Mouse (Mus musculus): ENCODE data around the gene Ifnl3. TPM values are rescaled to one million over a fixed set of nuclear protein-coding genes. Genes with fewer than 3 reads are reported as not detected.
"Not testable (repeated sequence)": the region's sequence is repeated elsewhere in the genome, so short reads cannot be mapped to it uniquely, and the experiment has no call there.

Gene Ifnl3
- polyA plus RNA-seq, 1 experiment from 2014 or later = not detected

DNA sequence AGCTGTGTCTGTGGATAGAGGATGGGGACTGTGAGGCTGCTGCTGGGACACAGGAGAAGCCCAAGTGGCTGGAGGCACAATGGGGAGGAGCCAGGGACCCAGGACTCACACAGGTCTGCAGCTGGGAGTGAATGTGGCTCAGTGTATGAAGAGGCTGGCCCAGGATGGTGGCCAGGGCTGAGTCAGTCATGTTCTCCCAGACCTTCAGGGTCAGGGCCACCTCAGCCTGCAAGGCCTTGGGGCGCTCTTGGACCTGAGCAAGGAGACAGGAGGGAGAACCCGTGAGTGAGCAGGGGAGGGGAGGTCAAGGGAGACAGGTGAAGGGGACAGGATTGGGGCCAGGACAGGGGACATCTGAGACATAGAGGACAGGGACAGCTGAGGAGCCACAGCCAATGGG is 13.5 kb upstream of the Ifnl3 start:
- H3K9ac ChIP-seq; H3K27ac ChIP-seq; H3K9me3 ChIP-seq (replicated peaks); H3K27me3 ChIP-seq; ATAC-seq; H3K36me3 ChIP-seq (ENCODE audit: poor library complexity, severe bottlenecking); H3K4me1 ChIP-seq; H3K4me3 ChIP-seq; H3K4me2 ChIP-seq: not testable (repeated sequence)
- 80% methylated on average over 2 of the region's 2 CpGs for WGBS

- WGBS = 69% methylated on average over 8 of the region's 8 CpGs
- ATAC-seq; H3K9ac ChIP-seq; H3K4me1 ChIP-seq; H3K27ac ChIP-seq; H3K9me3 ChIP-seq (replicated peaks); H3K4me2 ChIP-seq; H3K4me3 ChIP-seq; H3K27me3 ChIP-seq; H3K36me3 ChIP-seq (ENCODE audit: poor library complexity, severe bottlenecking): not testable (repeated sequence)
These were observed 12.1 kb upstream of the Ifnl3 start, which contains the start of gene Ifnl2 for GRCm38 (mm10) chr7:28510405-28510974. TSS of gene Ifnl2 (minus strand) at chr7:28510455.

DNA sequence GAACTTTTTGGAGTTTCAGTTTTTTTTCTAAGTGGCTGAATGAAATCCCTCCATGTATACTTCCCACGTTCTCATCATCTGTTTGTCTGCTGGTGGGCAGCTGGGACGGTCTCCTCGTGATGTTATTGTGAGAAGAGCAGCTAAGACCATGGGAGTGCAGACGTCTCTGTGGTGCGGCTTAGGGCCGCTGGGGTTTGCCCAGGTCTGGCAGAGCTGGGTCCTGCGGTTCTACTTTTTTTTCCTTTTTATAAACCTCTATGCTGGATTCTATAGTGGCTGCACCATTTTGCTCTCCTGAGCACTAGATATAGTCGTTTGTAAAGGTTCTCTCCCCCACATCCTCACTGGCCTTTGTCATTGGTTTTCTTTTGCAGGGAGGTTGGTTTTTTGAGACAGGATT is 11.2 kb upstream of the Ifnl3 start:
- no peak for ATAC-seq
- WGBS = 68% methylated on average over 8 of the region's 8 CpGs
- H3K36me3 ChIP-seq (ENCODE audit: poor library complexity, severe bottlenecking) = no peaks in the 10 kb centered on the region

GRCm38 (mm10) chr7:28527922-28528719 is 5.5 kb downstream of the Ifnl3 start:
- no peak for ATAC-seq
- H3K27me3 ChIP-seq = 0 out of 2 replicates have a peak, but pooled peaks cover 3% of the 10 kb centered on the region
- no peaks in the 10 kb centered on the region for H3K9me3 ChIP-seq (replicated peaks)

More for the DNA sequence above, 11.2 kb upstream of the Ifnl3 start:
- Histone ChIP-seq H3K4me3 (no peak overlapping the region), H3K4me1 (no peaks in the 10 kb centered on the region), H3K9me3 (replicated peaks) (no peaks in the 10 kb centered on the region), H3K27ac (no peak overlapping the region), H3K4me2 (no peak overlapping the region), H3K9ac (no peak overlapping the region), H3K27me3 (no peaks in the 10 kb centered on the region)

DNA sequence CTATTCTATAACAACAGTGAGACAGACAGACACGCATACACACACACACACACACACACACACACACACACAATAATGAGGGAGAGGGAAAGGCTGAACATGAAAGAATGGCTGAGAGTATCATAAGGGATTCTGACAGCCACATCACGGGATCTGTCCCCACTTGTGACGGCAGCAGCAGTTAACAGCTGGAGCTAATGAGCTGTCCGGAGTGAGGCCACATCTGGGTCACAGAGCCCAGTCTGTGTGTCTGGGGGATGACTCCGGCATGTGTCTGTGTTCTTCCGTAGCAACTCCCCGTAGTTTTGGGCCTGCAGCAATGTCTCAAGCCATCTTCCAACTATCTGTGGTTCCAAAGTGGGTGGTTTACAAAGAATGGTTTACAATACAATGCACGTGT is 9.4 kb downstream of the Ifnl3 start:
- WGBS = 88% methylated on average over 8 of the region's 8 CpGs
- no peak for ATAC-seq
- Histone ChIP-seq H3K4me2 (no peak overlapping the region), H3K4me3 (no peak overlapping the region), H3K36me3 (ENCODE audit: poor library complexity, severe bottlenecking) (no peaks in the 10 kb centered on the region), H3K4me1 (no peaks in the 10 kb centered on the region), H3K9ac (no peak overlapping the region), H3K27ac (no peak overlapping the region), H3K9me3 (replicated peaks) (no peaks in the 10 kb centered on the region), H3K27me3 (0 out of 2 replicates have a peak, but pooled peaks cover 3% of the 10 kb centered on the region)

More at GRCm38 (mm10) chr7:28527922-28528719, 5.5 kb downstream of the Ifnl3 start:
- Histone ChIP-seq H3K27ac (no peak overlapping the region), H3K4me1 (no peaks in the 10 kb centered on the region), H3K9ac (no peak overlapping the region), H3K4me3 (no peak overlapping the region), H3K36me3 (ENCODE audit: poor library complexity, severe bottlenecking) (no peaks in the 10 kb centered on the region), H3K4me2 (no peak overlapping the region)
- WGBS = 8% methylated on average over 19 of the region's 19 CpGs

DNA sequence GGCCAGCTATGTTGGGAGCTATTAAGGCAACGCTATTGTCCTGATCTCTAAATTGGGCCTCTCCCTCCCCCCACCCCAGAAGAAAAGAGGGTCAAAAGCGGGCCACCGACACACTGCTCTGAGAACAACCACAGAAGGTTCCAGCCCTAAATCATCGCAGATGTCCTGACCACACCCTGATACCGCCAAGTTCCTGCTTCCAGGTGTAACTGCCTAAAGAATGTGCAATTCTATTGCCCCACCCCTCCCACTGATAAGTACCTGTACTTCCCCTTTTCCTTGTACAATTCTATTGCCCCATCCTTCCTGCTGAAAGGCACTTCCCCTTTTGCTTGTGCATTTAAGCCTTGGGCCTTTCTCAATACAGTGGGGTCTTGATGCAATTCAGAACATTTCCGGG is 16.2 kb downstream of the Ifnl3 start:
- not testable (repeated sequence) for H3K4me3 ChIP-seq; H3K27me3 ChIP-seq; H3K4me1 ChIP-seq; H3K4me2 ChIP-seq; ATAC-seq; H3K9ac ChIP-seq; H3K9me3 ChIP-seq (replicated peaks); H3K27ac ChIP-seq; H3K36me3 ChIP-seq (ENCODE audit: poor library complexity, severe bottlenecking)
- 85% methylated on average over 6 of the region's 6 CpGs for WGBS

GRCm38 (mm10) chr7:28540526-28540925 is 17.9 kb downstream of the Ifnl3 start, which contains the start of gene Sycn:
TSS of gene Sycn (plus strand) at chr7:28540885.
- 82% methylated on average over 4 of the region's 4 CpGs for WGBS
- no peak within 1 kb of the TSS for H3K4me3 ChIP-seq
- H3K27ac ChIP-seq = no peak within 1 kb of the TSS
- peaks cover 26% of the 10 kb centered on the region for H3K27me3 ChIP-seq
- H3K36me3 ChIP-seq (ENCODE audit: poor library complexity, severe bottlenecking) = no peaks in the 10 kb centered on the region
- H3K9me3 ChIP-seq (replicated peaks) = no peaks in the 10 kb centered on the region
- no peak within 1 kb of the TSS for H3K9ac ChIP-seq
- ATAC-seq = no peak
- H3K4me2 ChIP-seq = no peak within 1 kb of the TSS
- H3K4me1 ChIP-seq = peaks cover 7% of the 10 kb centered on the region; the same call in 1 of the 2 replicates

- H3K4me1 ChIP-seq = peaks cover 19% of the 10 kb centered on the region
- WGBS = 3% methylated on average over 22 of the region's 27 CpGs
- ATAC-seq = no peak
- H3K4me3 ChIP-seq = peak overlapping the region; percentile 13; the same call in 1 of the 2 replicates
- no peaks in the 10 kb centered on the region for H3K9me3 ChIP-seq (replicated peaks)
- H3K36me3 ChIP-seq (ENCODE audit: poor library complexity, severe bottlenecking) = no peaks in the 10 kb centered on the region
- no peak overlapping the region for H3K9ac ChIP-seq
- no peak overlapping the region for H3K27ac ChIP-seq
- peak overlapping the region; percentile 46 for H3K4me2 ChIP-seq
- H3K27me3 ChIP-seq = peaks cover 58% of the 10 kb centered on the region
These were observed 21.5 kb downstream of the Ifnl3 start for GRCm38 (mm10) chr7:28544051-28544601.

DNA sequence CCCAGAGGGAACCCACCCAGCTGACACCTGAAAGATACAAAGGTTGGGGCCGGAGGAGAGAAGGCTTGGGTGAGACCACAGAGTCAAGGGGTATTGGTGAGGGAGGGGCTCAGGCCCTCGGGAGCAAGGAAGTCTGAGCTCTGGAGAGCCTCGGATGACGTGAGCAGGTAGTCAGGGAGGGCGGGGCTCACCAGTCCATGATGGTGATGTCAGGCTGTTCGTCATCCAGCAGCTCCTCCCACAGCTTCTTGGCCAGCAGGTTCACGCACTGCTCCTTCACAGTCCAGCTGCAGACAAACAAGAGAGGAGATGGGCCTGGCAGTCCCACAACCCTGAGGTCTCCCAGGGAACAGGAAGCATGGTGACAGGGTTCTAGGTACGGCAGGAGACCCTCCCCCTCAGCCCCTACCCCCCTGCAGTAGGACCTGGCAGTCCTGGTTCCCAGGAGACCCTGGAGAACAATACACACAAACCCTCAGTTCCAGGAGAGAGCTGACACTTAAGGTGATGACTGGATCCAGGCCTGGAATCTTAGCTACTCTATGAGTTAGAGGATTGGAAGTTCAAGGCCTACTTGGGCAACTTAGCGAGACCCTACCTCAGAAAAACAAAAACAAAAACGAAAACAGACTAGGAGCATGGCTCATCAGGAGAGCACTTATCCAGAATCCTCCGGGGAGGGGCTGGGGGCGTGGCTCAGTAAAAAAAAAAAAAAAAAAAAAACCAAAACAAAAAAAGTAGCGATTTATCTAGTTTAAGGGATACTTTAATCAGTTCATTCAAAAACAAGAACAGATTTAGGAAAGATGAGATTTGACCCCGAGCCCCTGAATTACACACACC is 22.6 kb downstream of the Ifnl3 start:
- Histone ChIP-seq H3K4me3 (no peak overlapping the region), H3K9me3 (replicated peaks) (no peaks in the 10 kb centered on the region), H3K4me1 (peaks cover 19% of the 10 kb centered on the region), H3K36me3 (ENCODE audit: poor library complexity, severe bottlenecking) (no peaks in the 10 kb centered on the region), H3K9ac (no peak overlapping the region), H3K27me3 (peaks cover 58% of the 10 kb centered on the region), H3K27ac (no peak overlapping the region), H3K4me2 (no peak overlapping the region)
- WGBS = 24% methylated on average over 14 of the region's 14 CpGs
- no peak for ATAC-seq

GRCm38 (mm10) chr7:28545891-28546210 is 23.2 kb downstream of the Ifnl3 start:
- Histone ChIP-seq H3K9me3 (replicated peaks) (no peaks in the 10 kb centered on the region), H3K4me3 (no peak overlapping the region), H3K36me3 (ENCODE audit: poor library complexity, severe bottlenecking) (no peaks in the 10 kb centered on the region), H3K9ac (no peak overlapping the region), H3K4me2 (no peak overlapping the region), H3K27ac (no peak overlapping the region), H3K27me3 (peaks cover 58% of the 10 kb centered on the region), H3K4me1 (peaks cover 19% of the 10 kb centered on the region)
- WGBS = 51% methylated on average over 7 of the region's 7 CpGs
- no peak for ATAC-seq

- WGBS = 3% methylated on average over 22 of the region's 22 CpGs
- ATAC-seq = no peak
- no peaks in the 10 kb centered on the region for H3K36me3 ChIP-seq (ENCODE audit: poor library complexity, severe bottlenecking)
- peak overlapping the region; percentile 30 for H3K4me3 ChIP-seq
- peak overlapping the region; percentile 58 for H3K4me2 ChIP-seq
- peaks cover 19% of the 10 kb centered on the region for H3K4me1 ChIP-seq
- no peaks in the 10 kb centered on the region for H3K9me3 ChIP-seq (replicated peaks)
- H3K27me3 ChIP-seq = peaks cover 58% of the 10 kb centered on the region
- H3K27ac ChIP-seq = no peak overlapping the region
- peak overlapping the region; percentile 38 for H3K9ac ChIP-seq
These were observed 24.0 kb downstream of the Ifnl3 start for GRCm38 (mm10) chr7:28546649-28547048.

- Histone ChIP-seq H3K27ac (no peak within 1 kb of the TSS), H3K36me3 (ENCODE audit: poor library complexity, severe bottlenecking) (no peaks in the 10 kb centered on the region)
These were observed 24.5 kb downstream of the Ifnl3 start, which contains the start of gene Nccrp1 for GRCm38 (mm10) chr7:28547154-28547553. TSS of gene Nccrp1 (minus strand) at chr7:28547254.

More at GRCm38 (mm10) chr7:28547154-28547553, 24.5 kb downstream of the Ifnl3 start, which contains the start of gene Nccrp1:
- ATAC-seq = no peak
- Histone ChIP-seq H3K4me3 (peak within 1 kb of the TSS; percentile 30), H3K9ac (peak within 1 kb of the TSS; percentile 38), H3K4me1 (peaks cover 19% of the 10 kb centered on the region), H3K4me2 (peak within 1 kb of the TSS; percentile 58), H3K27me3 (peaks cover 58% of the 10 kb centered on the region), H3K9me3 (replicated peaks) (no peaks in the 10 kb centered on the region)
- 13% methylated on average over 3 of the region's 5 CpGs for WGBS

Data from forebrain, embryonic 13.5 days (tissue).